Mouse (Mus musculus) liver, embryonic 14.5 days (tissue): ENCODE data around the gene Sin3b.

Experiments used
- CTCF ChIP-seq: IDR thresholded peaks from 2 replicates; pipeline ENCODE4 v1.5.1; 2016; ENCODE audit warnings: antibody characterized with exemption, low read depth, control low read depth
- EP300 ChIP-seq: IDR thresholded peaks from 2 replicates; pipeline ENCODE4 v1.6.1; 2016; ENCODE audit warnings: antibody characterized with exemption, low read depth

DNA sequence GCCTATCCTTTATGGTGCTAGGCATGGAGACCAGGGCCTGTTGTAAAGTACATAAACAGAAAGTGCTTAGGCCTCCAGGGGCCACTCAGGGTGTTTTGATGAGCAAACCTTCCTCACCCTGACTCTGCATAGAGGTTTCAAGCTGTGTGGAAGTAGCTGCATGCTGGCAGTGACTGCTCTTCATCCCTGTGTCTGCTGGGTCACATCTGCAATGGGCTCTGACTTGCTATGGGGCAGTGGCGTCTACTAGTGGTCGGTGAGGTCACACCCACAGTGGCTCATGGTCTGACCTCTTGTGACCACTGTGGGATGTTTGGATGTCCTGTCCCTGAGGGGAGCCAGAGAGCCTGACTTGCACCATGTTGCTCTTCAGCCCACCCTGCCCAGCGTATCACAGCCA, 28.0 kb downstream of the Sin3b start:
- TF ChIP-seq CTCF: peak; percentile 33
- TF ChIP-seq EP300: no peak
